Mouse (Mus musculus): ENCODE measurements around the gene Gm49776. TPM values are rescaled to one million over a fixed set of nuclear protein-coding genes. Genes with fewer than 3 reads are reported as not detected.
A peak's percentile ranks its signal among the peaks of the same experiment; 100 is the strongest.

Gm49776 gene
- polyA plus RNA-seq, 1 experiment from 2014 or later = 3.6 TPM

DNA sequence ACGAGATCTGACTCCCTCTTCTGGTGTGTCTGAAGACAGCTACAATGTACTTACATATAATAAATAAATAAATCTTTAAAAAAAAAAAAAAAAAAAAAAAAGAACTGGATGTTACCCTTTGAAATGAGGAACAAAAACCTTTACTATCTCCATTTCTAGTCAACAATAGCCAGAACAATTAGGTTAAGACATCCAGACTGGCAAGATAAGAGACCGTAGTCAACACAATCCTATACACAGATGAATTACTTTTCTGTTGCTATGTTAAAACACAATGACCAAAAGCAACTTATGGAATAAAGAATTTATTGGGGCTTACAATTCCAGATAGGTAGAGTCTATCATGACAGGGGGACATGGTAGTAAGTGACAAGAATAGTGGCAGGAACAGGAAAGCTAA lies 6.9 kb upstream of the Gm49776 start:
- Histone ChIP-seq H3K27me3 (ENCODE audit: control insufficient read depth, insufficient read depth, low read length) (no peaks in the 10 kb centered on the region), H3K4me3 (ENCODE audit: control insufficient read depth in 1 of 2, insufficient read depth in 1 of 2, low read depth in 1 of 2, low read length in 2 of 2) (no peak overlapping the region), H3K36me3 (ENCODE audit: control insufficient read depth, insufficient read depth, low read length) (peaks cover 95% of the 10 kb centered on the region), H3K4me2 (ENCODE audit: low read length) (no peak overlapping the region), H3K9ac (ENCODE audit: low read length) (no peak overlapping the region), H3K9me3 (ENCODE audit: control insufficient read depth, low read length) (no peaks in the 10 kb centered on the region), H3K4me1 (ENCODE audit: control insufficient read depth in 2 of 2, insufficient read depth in 2 of 2, low read length in 2 of 2) (no peaks in the 10 kb centered on the region), H3K27ac (replicated peaks in 1 of 2; ENCODE audit: control insufficient read depth in 1 of 2, insufficient read depth in 1 of 2, low read depth in 2 of 2, low read length in 2 of 2) (no peak overlapping the region)
- WGBS = 86% methylated on average over 2 of the region's 2 CpGs
- ATAC-seq (ENCODE audit: insufficient number of reproducible peaks, insufficient read depth, low FRiP score, low read depth) = no peak

DNA sequence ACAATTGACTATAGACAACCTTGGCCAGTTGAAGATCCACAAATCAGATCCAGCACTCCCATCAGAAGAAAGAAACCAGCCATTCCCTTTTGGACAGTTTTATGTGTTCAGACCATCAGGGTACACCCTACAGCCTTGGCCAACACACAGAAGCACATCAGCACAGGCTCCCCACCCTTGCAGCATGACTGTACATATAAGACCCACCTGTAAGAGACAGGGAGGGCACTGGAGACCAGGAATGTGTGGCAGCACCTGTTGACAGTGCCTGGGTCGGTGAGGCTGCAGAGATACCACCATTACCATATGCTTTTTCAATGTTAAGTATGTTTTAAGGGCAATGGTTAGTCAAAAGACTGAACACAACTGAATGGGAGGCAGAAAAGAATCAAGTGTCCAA lies 4.3 kb downstream of the Gm49776 start:
- Histone ChIP-seq H3K27me3 (ENCODE audit: control insufficient read depth, insufficient read depth, low read length) (no peaks in the 10 kb centered on the region), H3K4me2 (ENCODE audit: low read length) (no peak overlapping the region), H3K27ac (replicated peaks in 1 of 2; ENCODE audit: control insufficient read depth in 1 of 2, insufficient read depth in 1 of 2, low read depth in 2 of 2, low read length in 2 of 2) (no peak overlapping the region), H3K36me3 (ENCODE audit: control insufficient read depth, insufficient read depth, low read length) (peaks cover 90% of the 10 kb centered on the region), H3K9me3 (ENCODE audit: control insufficient read depth, low read length) (no peaks in the 10 kb centered on the region), H3K4me3 (ENCODE audit: control insufficient read depth in 1 of 2, insufficient read depth in 1 of 2, low read depth in 1 of 2, low read length in 2 of 2) (no peak overlapping the region), H3K9ac (ENCODE audit: low read length) (no peak overlapping the region), H3K4me1 (ENCODE audit: control insufficient read depth in 2 of 2, insufficient read depth in 2 of 2, low read length in 2 of 2) (peaks cover 10 to 19% of the 10 kb centered on the region in 2 experiments)
- WGBS = 86% methylated on average over 1 of the region's 1 CpGs
- ATAC-seq (ENCODE audit: insufficient number of reproducible peaks, insufficient read depth, low FRiP score, low read depth) = no peak

DNA sequence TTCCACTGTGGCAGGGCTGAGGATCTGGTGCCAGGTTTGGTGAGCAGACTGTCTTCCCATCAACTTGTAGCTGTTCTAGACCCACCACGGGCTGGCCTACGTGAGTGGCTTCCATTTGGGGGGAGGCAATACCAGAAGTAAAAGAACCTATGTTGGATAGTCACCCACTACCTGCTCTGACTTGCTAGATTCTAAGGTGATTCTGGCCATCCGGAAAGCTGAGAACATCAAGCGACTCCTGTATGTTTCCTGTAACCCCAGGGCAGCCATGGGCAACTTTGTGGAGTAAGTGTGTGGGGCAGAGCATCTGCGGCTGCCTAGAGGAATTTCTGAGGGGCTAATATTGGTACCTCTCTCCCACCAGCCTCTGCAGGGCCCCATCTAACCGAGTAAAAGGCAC lies 5.4 kb downstream of the Gm49776 start:
- H3K9ac ChIP-seq (ENCODE audit: low read length) = no peak overlapping the region
- no peaks in the 10 kb centered on the region for H3K27me3 ChIP-seq (ENCODE audit: control insufficient read depth, insufficient read depth, low read length)
- H3K36me3 ChIP-seq (ENCODE audit: control insufficient read depth, insufficient read depth, low read length) = peaks cover 79% of the 10 kb centered on the region
- WGBS = 82% methylated on average over 6 of the region's 6 CpGs
- no peaks in the 10 kb centered on the region for H3K9me3 ChIP-seq (ENCODE audit: control insufficient read depth, low read length)
- peaks cover 10 to 19% of the 10 kb centered on the region in 2 experiments for H3K4me1 ChIP-seq (ENCODE audit: control insufficient read depth in 2 of 2, insufficient read depth in 2 of 2, low read length in 2 of 2)
- no peak overlapping the region for H3K4me3 ChIP-seq (ENCODE audit: control insufficient read depth in 1 of 2, insufficient read depth in 1 of 2, low read depth in 1 of 2, low read length in 2 of 2)
- H3K27ac ChIP-seq (replicated peaks in 1 of 2; ENCODE audit: control insufficient read depth in 1 of 2, insufficient read depth in 1 of 2, low read depth in 2 of 2, low read length in 2 of 2) = no peak overlapping the region
- no peak overlapping the region for H3K4me2 ChIP-seq (ENCODE audit: low read length)
- no peak for ATAC-seq (ENCODE audit: insufficient number of reproducible peaks, insufficient read depth, low FRiP score, low read depth)

DNA sequence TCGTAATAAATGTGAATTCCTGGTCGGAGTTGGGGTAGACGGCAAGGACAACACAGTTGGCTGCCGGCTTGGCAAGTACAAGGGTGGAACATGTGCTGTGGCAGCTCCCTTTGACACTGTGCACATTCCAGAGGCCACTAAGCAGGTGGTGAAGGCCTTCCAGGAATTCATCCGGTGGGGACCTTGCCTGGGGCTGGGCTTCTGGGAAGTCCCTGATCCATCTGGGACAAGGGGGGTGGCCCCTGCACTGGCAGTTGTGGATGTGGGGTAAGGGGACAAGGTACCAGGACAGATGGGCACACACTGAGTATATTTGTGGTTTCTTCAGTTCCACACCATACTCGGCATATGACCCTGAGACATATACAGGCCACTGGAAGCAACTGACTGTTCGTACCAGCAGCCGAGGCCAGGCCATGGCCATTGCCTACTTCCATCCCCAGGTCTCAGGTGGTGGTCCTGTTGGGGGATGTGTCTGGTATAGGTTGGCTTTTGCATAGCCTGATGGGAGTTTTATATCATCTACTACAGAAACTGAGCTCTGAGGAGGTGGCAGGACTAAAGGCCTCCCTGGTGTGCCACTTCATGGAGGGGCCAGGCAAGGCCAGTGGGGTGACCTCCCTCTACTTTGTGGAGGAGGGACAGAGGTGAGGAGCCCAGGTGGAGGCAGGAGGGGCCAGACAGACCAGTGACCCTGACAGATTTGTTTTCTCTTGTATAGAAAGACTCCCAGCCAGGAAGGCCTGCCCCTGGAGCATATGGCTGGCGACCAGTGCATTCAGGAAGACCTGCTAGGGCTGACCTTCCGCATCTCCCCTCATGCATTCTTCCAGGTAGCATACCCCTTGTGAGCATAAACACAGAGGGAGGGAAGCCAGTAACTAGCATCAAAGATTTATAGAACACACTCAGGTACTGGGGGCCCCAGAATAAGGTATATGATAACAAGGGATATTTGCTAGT lies 7.0 kb downstream of the Gm49776 start:
- WGBS = 59% methylated on average over 10 of the region's 10 CpGs
- Histone ChIP-seq H3K4me3 (ENCODE audit: control insufficient read depth in 1 of 2, insufficient read depth in 1 of 2, low read depth in 1 of 2, low read length in 2 of 2) (no peak overlapping the region), H3K27me3 (ENCODE audit: control insufficient read depth, insufficient read depth, low read length) (no peaks in the 10 kb centered on the region), H3K9ac (ENCODE audit: low read length) (peak overlapping the region; percentile 49), H3K4me2 (ENCODE audit: low read length) (peak overlapping the region; percentile 96), H3K27ac (replicated peaks in 1 of 2; ENCODE audit: control insufficient read depth in 1 of 2, insufficient read depth in 1 of 2, low read depth in 2 of 2, low read length in 2 of 2) (no peak overlapping the region), H3K4me1 (ENCODE audit: control insufficient read depth in 2 of 2, insufficient read depth in 2 of 2, low read length in 2 of 2) (peaks cover 10 to 33% of the 10 kb centered on the region in 2 experiments), H3K9me3 (ENCODE audit: control insufficient read depth, low read length) (no peaks in the 10 kb centered on the region), H3K36me3 (ENCODE audit: control insufficient read depth, insufficient read depth, low read length) (peaks cover 74% of the 10 kb centered on the region)
- no peak for ATAC-seq (ENCODE audit: insufficient number of reproducible peaks, insufficient read depth, low FRiP score, low read depth)

DNA sequence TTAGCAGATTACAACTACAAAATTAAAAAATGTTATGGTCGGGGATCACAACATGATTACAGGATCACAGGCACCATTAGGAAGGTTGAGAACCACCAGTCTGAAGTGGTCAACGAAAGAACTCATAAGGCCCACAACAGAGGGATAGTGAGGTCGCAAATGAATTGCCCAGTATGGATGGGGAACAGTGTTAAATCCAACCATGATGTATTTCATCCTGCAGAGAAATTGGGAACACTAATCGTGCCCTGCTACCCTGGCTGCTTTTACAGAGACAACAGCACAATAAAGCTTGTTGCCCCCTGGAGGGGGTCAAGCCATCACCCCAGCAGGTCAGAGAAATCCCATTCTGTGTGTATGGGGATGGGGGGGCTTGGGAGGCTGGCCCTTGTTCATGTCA lies 7.9 kb downstream of the Gm49776 start:
- H3K4me2 ChIP-seq (ENCODE audit: low read length) = peak overlapping the region; percentile 96
- peak overlapping the region in 1 of 2 experiments; percentile 97; a peak in 2 of 4 replicates for H3K4me3 ChIP-seq (ENCODE audit: control insufficient read depth in 1 of 2, insufficient read depth in 1 of 2, low read depth in 1 of 2, low read length in 2 of 2)
- no peaks in the 10 kb centered on the region for H3K9me3 ChIP-seq (ENCODE audit: control insufficient read depth, low read length)
- peak overlapping the region; percentile 94 for H3K9ac ChIP-seq (ENCODE audit: low read length)
- 66% methylated on average over 4 of the region's 4 CpGs for WGBS
- H3K4me1 ChIP-seq (ENCODE audit: control insufficient read depth in 2 of 2, insufficient read depth in 2 of 2, low read length in 2 of 2) = peaks cover 10 to 33% of the 10 kb centered on the region in 2 experiments
- 0 out of 4 replicates have a peak overlapping the region, but pooled peaks of 1 of the 2 experiments have one; percentile 3 for H3K27ac ChIP-seq (replicated peaks in 1 of 2; ENCODE audit: control insufficient read depth in 1 of 2, insufficient read depth in 1 of 2, low read depth in 2 of 2, low read length in 2 of 2)
- no peaks in the 10 kb centered on the region for H3K27me3 ChIP-seq (ENCODE audit: control insufficient read depth, insufficient read depth, low read length)
- peaks cover 74% of the 10 kb centered on the region for H3K36me3 ChIP-seq (ENCODE audit: control insufficient read depth, insufficient read depth, low read length)
- no peak for ATAC-seq (ENCODE audit: insufficient number of reproducible peaks, insufficient read depth, low FRiP score, low read depth)

DNA sequence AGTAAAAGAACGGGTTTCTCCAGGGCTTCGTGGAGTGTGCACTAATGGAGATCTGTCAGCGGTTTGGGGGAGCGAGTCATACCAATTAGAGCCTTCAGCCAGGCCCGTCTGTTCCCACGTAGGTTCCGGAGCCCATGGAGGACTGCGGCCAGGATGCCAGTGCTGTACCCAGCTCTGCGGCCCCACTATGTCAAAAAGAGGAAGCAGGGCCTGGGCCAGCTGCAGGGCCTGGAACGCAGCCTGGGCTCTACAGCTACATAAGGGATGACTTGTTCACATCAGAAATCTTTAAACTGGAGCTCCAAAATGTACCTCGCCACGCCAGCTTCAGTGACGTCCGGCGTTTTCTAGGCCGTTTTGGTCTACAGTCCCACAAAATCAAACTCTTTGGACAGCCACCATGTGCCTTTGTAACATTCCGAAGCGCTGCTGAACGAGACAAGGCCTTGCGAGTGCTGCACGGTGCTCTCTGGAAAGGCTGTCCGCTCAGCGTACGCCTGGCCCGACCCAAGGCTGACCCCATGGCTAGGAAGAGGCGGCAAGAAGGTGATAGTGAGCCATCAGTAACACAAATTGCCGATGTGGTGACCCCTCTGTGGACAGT lies 8.7 kb downstream of the Gm49776 start:
- H3K27ac ChIP-seq (replicated peaks in 1 of 2; ENCODE audit: control insufficient read depth in 1 of 2, insufficient read depth in 1 of 2, low read depth in 2 of 2, low read length in 2 of 2) = peak overlapping the region; percentile 93
- peaks cover 10 to 33% of the 10 kb centered on the region in 2 experiments for H3K4me1 ChIP-seq (ENCODE audit: control insufficient read depth in 2 of 2, insufficient read depth in 2 of 2, low read length in 2 of 2)
- peak overlapping the region; percentile 79 to 97 for H3K4me3 ChIP-seq (ENCODE audit: control insufficient read depth in 1 of 2, insufficient read depth in 1 of 2, low read depth in 1 of 2, low read length in 2 of 2)
- no peaks in the 10 kb centered on the region for H3K9me3 ChIP-seq (ENCODE audit: control insufficient read depth, low read length)
- H3K27me3 ChIP-seq (ENCODE audit: control insufficient read depth, insufficient read depth, low read length) = no peaks in the 10 kb centered on the region
- peak overlapping the region; percentile 94 for H3K9ac ChIP-seq (ENCODE audit: low read length)
- H3K36me3 ChIP-seq (ENCODE audit: control insufficient read depth, insufficient read depth, low read length) = peaks cover 74% of the 10 kb centered on the region
- 4% methylated on average over 27 of the region's 27 CpGs for WGBS
- peak overlapping the region; percentile 96 for H3K4me2 ChIP-seq (ENCODE audit: low read length)
- ATAC-seq (ENCODE audit: insufficient number of reproducible peaks, insufficient read depth, low FRiP score, low read depth) = peak; percentile 6; the same call in 1 of the 2 replicates

DNA sequence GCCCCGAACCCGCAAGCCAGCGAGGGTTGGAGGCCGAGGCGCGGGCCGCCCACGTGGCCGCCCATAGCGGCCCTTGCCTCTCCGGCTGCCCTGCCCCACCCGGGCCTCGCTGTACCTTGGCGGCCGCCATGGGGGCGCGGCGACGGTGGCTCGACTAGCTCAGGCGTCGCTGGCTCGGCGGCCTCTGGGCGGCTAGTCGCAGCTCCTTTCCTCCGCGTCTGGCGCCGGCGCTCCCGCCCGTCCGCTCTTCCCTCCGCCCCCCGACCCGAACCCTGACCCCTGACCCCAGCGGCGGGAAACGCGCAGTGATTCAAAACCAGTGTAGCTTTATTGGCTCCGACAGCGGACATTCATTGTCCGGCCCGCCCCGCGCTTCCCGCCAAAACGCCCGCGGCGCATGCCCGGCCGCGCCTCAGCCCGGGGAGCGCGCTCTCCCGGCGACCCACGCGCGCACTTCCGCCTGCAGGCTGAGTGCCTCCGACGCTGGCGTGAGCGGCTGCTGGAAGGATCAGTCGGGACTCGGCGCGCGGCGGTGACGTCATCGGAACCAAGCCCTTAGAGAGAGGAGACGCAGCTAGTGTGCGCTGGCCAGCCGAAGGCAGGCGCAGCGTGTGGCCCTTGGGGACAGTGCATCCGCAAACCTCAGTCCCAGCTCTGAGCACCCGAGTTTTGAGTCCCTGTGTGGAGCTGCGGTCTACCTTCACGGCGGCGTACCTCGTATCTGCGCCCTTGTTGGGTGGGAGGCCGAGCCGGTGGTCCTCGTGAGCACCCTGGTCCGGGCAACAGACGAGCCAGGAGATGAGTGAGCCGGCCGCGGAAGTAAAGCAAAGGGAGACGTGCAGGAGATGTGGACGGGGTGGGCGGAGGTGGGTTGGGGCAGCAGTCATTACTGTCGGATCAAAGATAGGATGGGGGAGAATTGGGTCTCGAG lies 9.4 kb downstream of the Gm49776 start, which contains the start of the genes Trmt2a and Ranbp1:
Trmt2a (plus strand) TSS at position 247 of the 931 bp plus-strand sequence.
Ranbp1 (minus strand) TSS at position 300 of the 931 bp plus-strand sequence.
- H3K4me2 ChIP-seq (ENCODE audit: low read length) = peak within 1 kb of the TSS; percentile 96
- no peaks in the 10 kb centered on the region for H3K27me3 ChIP-seq (ENCODE audit: control insufficient read depth, insufficient read depth, low read length)
- no peaks in the 10 kb centered on the region for H3K9me3 ChIP-seq (ENCODE audit: control insufficient read depth, low read length)
- peak within 1 kb of the TSS; percentile 95 for H3K9ac ChIP-seq (ENCODE audit: low read length)
- H3K36me3 ChIP-seq (ENCODE audit: control insufficient read depth, insufficient read depth, low read length) = peaks cover 74% of the 10 kb centered on the region
- H3K27ac ChIP-seq (replicated peaks in 1 of 2; ENCODE audit: control insufficient read depth in 1 of 2, insufficient read depth in 1 of 2, low read depth in 2 of 2, low read length in 2 of 2) = peak within 1 kb of the TSS; percentile 93
- peak within 1 kb of the TSS; percentile 79 to 97 for H3K4me3 ChIP-seq (ENCODE audit: control insufficient read depth in 1 of 2, insufficient read depth in 1 of 2, low read depth in 1 of 2, low read length in 2 of 2)
- WGBS = under 1% methylated on average over 93 of the region's 102 CpGs
- ATAC-seq (ENCODE audit: insufficient number of reproducible peaks, insufficient read depth, low FRiP score, low read depth) = peak; percentile 94
- H3K4me1 ChIP-seq (ENCODE audit: control insufficient read depth in 2 of 2, insufficient read depth in 2 of 2, low read length in 2 of 2) = peaks cover 10 to 33% of the 10 kb centered on the region in 2 experiments

Measured in heart, embryonic 14.5 days (tissue).